Mouse (Mus musculus): ENCODE measurements around the gene Tmem91.

DNA sequence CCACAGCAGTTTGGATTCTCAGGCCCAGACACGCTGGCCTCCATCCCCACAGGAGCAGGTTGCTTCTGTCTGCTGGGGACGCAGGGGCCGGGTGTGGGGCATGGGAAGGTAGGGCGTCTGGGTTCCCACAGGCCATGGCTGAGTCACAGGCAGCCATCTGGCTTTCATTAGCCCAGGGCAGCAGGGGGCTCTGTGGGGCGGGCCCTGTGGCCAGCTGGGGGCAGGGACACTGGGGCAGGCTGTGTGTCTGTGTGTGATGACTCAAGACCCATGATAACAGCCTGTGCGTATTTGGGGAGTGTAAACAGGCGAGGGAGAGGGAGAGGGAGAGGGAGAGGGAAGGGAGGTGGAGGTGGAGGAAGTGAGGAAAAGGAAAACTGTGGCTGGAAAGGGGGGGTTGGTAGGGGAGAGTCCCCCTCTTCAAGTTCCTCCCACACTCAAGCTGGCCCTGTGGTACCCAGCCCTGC is 36.8 kb upstream of the Tmem91 start:
- no peak for TF ChIP-seq CTCF (conservative IDR thresholded peaks at IDR 0.05 in 1 of 2, IDR thresholded peaks at IDR 0.05 in 1 of 2; ENCODE audit: low read depth in 2 of 2, low read length in 2 of 2)
- TF ChIP-seq MAX (IDR thresholded peaks at IDR 0.05; ENCODE audit: low read length), result no peak
- no peak for TF ChIP-seq EP300 (IDR thresholded peaks at IDR 0.05; ENCODE audit: low read length)
- TF ChIP-seq POLR2A (IDR thresholded peaks at IDR 0.05; ENCODE audit: low read depth, low read length), result no peak
- TF ChIP-seq RCOR1 (conservative IDR thresholded peaks at IDR 0.05; ENCODE audit: low read depth, low read length), result no peak
- TF ChIP-seq ZC3H11A (IDR thresholded peaks at IDR 0.05; ENCODE audit: low read depth, low read length), result no peak
- 0 out of 2 replicates have a peak, but pooled peaks have one; percentile 14 for TF ChIP-seq CHD2 (IDR thresholded peaks at IDR 0.05; ENCODE audit: low read length)
